Mouse (Mus musculus): ENCODE measurements around the gene Slc47a1.

GRCm38 (mm10) chr11:61408184-61409027, 30.3 kb upstream of the Slc47a1 start:
- no peak; the same call in 1 of the 2 replicates for TF ChIP-seq CTCF (IDR thresholded peaks at IDR 0.05)
- no peak for TF ChIP-seq EP300 (IDR thresholded peaks at IDR 0.05)
